Mouse (Mus musculus) forebrain, embryonic 16.5 days (tissue): ENCODE measurements around the gene Diaph3. TPM values are rescaled to one million over a fixed set of nuclear protein-coding genes. Genes with fewer than 3 reads are reported as not detected.

Source experiments
- ATAC-seq: fragments of 200-750 bp; cut with Nextera tagmentation; 2 replicates; pipeline ENCODE4 v1.8.0; 2017; ENCODE audit warnings: mild to moderate bottlenecking, moderate library complexity
- H3K27ac ChIP-seq: fragments of 300-500 bp; sonication (generic); 2 replicates; pipeline ENCODE4 v1.5.1; 2014; ENCODE audit warnings: low read length, control low read depth
- H3K27me3 ChIP-seq: fragments of 300-500 bp; sonication (generic); replicated peaks from 2 replicates; pipeline ENCODE4 v1.6.1; 2014; ENCODE audit warnings: low read length; ENCODE audit not compliant: control insufficient read depth, insufficient read depth
- H3K36me3 ChIP-seq: fragments of 300-500 bp; sonication (generic); 2 replicates; pipeline ENCODE4 v1.6.1; 2014; ENCODE audit not compliant: control insufficient read depth, insufficient read depth
- H3K4me1 ChIP-seq: fragments of 300-500 bp; sonication (generic); replicated peaks from 2 replicates; pipeline ENCODE4 v1.6.1; 2014; ENCODE audit warnings: low read length; ENCODE audit not compliant: control insufficient read depth, insufficient read depth
- H3K4me2 ChIP-seq: fragments of 300-500 bp; sonication (generic); 2 replicates; pipeline ENCODE4 v1.6.1; 2014; ENCODE audit warnings: mild to moderate bottlenecking, low read length, control low read depth
- H3K4me3 ChIP-seq: fragments of 300-500 bp; sonication (generic); replicated peaks from 2 replicates; pipeline ENCODE4 v1.5.1; 2014; ENCODE audit warnings: mild to moderate bottlenecking, low read length, control low read depth
- H3K9ac ChIP-seq: fragments of 300-500 bp; sonication (generic); replicated peaks from 2 replicates; pipeline ENCODE4 v1.6.1; 2014; ENCODE audit warnings: low read depth, low read length, control low read depth
- H3K9me3 ChIP-seq: fragments of 300-500 bp; sonication (generic); 2 replicates; pipeline ENCODE4 v1.6.1; 2016; ENCODE audit warnings: low read length; ENCODE audit not compliant: control insufficient read depth
- WGBS: fragments of 180-500 bp; shearing (Covaris S2); extraction: QIAGEN DNeasy Blood & Tissue Kit; methylation state at CpG from one replicate; pipeline ENCODE4 v1.1.7; 2014; 5-methylcytosine and 5-hydroxymethylcytosine counted together
- polyA plus RNA-seq: library from polyadenylated mRNA; unstranded; fragments of >200 nt; fragmentation: Nextera tagmentation; extraction: Ambion mirVana; gene quantifications from 2 replicates; pipeline ENCODE4 v1.2.1, GENCODE M21; 2015

The Diaph3 gene
- polyA plus RNA-seq, 1 experiment from 2014 or later = 5.0 TPM

DNA sequence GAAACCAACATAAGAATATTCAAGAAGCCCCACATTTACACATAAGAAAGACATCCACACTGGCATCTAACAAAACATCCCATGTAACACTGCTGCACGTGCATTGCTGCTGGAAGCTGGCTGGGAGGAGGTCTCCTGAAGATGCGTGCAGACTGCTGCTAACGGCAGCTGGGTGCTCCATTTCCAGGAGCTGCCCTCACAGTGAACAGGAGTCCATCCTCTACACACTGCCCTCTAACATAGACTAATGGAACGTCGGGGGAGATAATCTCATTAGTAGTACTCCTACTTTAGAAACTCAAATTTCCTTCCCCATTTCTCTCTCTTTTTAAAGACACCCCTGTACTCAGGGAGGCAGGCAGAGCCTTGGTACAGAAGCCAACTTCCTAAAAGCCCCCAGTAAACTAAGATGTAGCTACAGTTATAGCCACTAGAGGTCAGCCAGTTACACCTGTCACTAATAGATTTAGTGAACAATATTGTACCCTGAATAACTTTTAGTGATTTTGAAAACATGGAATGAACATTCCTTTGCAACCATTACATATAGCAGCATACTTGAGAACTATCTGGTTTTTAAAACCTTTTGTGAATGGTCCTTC is 462.8 kb downstream of the Diaph3 start:
- no peaks in the 10 kb centered on the region for H3K27me3 ChIP-seq
- no peaks in the 10 kb centered on the region for H3K36me3 ChIP-seq
- H3K9ac ChIP-seq = no peak overlapping the region
- H3K9me3 ChIP-seq = no peaks in the 10 kb centered on the region
- H3K4me3 ChIP-seq = no peak overlapping the region
- H3K4me2 ChIP-seq = no peak overlapping the region
- 50% methylated on average over 5 of the region's 5 CpGs for WGBS
- ATAC-seq = peak; percentile 47
- peaks cover 6% of the 10 kb centered on the region for H3K4me1 ChIP-seq
- no peak overlapping the region for H3K27ac ChIP-seq

DNA sequence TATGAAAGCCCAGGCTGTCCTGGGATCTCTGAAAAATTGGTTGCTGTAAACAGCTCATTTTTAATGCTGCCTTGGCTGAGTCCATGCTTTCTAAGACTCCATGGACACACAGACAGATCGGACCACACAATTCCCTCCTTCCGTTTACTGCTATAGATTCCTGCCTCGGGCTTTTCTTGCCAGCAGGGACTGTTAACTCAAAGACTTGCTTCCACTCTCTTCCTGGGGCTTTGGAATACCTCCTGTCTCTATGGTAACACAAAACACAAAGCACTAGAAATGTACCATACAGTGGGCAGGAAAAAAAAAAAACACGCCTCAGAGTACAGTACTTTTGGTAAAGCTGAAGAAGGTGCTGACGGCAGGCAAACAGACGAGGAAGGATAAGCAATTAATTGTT is 464.0 kb downstream of the Diaph3 start:
- Histone ChIP-seq H3K4me1 (peaks cover 6% of the 10 kb centered on the region), H3K36me3 (no peaks in the 10 kb centered on the region), H3K4me2 (no peak overlapping the region), H3K27me3 (no peaks in the 10 kb centered on the region), H3K27ac (no peak overlapping the region), H3K9ac (no peak overlapping the region), H3K9me3 (no peaks in the 10 kb centered on the region), H3K4me3 (no peak overlapping the region)
- 5% methylated on average over 6 of the region's 6 CpGs for WGBS
- ATAC-seq = peak; percentile 80; the same call in 1 of the 2 replicates

DNA sequence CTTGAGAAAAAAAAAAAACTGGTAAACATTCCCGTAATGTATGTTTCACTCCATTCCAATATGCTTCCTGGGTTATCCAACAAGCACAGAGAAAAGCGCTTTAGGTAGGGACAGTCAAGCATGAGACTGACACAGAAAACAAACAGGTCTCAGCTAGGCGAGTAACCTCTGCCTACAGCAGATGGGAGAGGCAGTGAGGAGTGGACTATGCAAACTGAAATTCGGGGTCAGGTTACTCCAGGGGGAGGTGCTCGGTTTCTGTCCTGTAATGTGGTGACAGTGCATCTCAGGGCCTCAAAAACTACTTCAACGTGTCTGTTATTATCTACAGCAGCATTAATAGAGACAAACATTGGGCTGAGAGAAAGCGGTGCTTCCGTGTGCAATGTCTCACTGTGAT is 465.7 kb downstream of the Diaph3 start:
- Histone ChIP-seq H3K4me2 (no peak overlapping the region), H3K27me3 (no peaks in the 10 kb centered on the region), H3K36me3 (no peaks in the 10 kb centered on the region), H3K9ac (no peak overlapping the region), H3K9me3 (no peaks in the 10 kb centered on the region), H3K4me1 (peaks cover 6% of the 10 kb centered on the region), H3K4me3 (no peak overlapping the region), H3K27ac (no peak overlapping the region)
- 74% methylated on average over 8 of the region's 8 CpGs for WGBS
- ATAC-seq = no peak

GRCm38 (mm10) chr14:86662846-86663245 is 478.2 kb downstream of the Diaph3 start:
- H3K9me3 ChIP-seq = no peaks in the 10 kb centered on the region
- no peaks in the 10 kb centered on the region for H3K27me3 ChIP-seq
- no peak overlapping the region for H3K27ac ChIP-seq
- H3K4me1 ChIP-seq = no peaks in the 10 kb centered on the region
- ATAC-seq = no peak
- no peak overlapping the region for H3K4me2 ChIP-seq
- H3K4me3 ChIP-seq = no peak overlapping the region
- no peak overlapping the region for H3K9ac ChIP-seq
- 85% methylated on average over 4 of the region's 4 CpGs for WGBS
- no peaks in the 10 kb centered on the region for H3K36me3 ChIP-seq

- Histone ChIP-seq H3K9ac (no peak overlapping the region), H3K4me2 (no peak overlapping the region), H3K36me3 (no peaks in the 10 kb centered on the region), H3K27ac (no peak overlapping the region), H3K27me3 (no peaks in the 10 kb centered on the region), H3K9me3 (no peaks in the 10 kb centered on the region), H3K4me3 (no peak overlapping the region), H3K4me1 (no peaks in the 10 kb centered on the region)
- no peak for ATAC-seq
- 89% methylated on average over 3 of the region's 3 CpGs for WGBS
These were observed 480.5 kb downstream of the Diaph3 start for GRCm38 (mm10) chr14:86660556-86660955.

DNA sequence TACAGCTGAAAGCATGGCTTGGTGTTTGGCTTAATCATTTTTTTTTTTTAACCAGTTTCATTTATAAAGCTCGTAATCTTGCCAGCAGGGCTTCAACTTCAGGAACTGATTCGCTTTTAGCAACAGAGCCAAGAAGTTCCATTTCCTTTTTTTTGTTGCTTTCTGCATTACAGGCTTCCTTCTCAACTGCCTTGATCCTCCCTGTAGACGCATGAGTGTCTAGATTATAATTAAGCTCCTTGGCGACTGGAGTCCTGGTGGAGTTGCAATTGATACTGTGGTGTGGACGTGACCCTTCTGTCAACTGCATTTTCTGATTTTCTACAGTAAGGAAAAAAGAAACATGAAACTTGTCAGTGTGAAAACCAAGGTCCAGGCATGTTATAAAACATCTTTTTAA is 484.8 kb downstream of the Diaph3 start:
- Histone ChIP-seq H3K27ac (no peak overlapping the region), H3K4me2 (no peak overlapping the region), H3K4me3 (no peak overlapping the region), H3K9ac (no peak overlapping the region), H3K27me3 (no peaks in the 10 kb centered on the region), H3K4me1 (no peaks in the 10 kb centered on the region), H3K9me3 (no peaks in the 10 kb centered on the region), H3K36me3 (no peaks in the 10 kb centered on the region)
- WGBS = 71% methylated on average over 5 of the region's 5 CpGs
- no peak for ATAC-seq

- ATAC-seq = no peak
- WGBS = 92% methylated on average over 7 of the region's 7 CpGs
- H3K36me3 ChIP-seq = no peaks in the 10 kb centered on the region
- no peak overlapping the region for H3K9ac ChIP-seq
- no peak overlapping the region for H3K27ac ChIP-seq
- no peaks in the 10 kb centered on the region for H3K9me3 ChIP-seq
- no peaks in the 10 kb centered on the region for H3K4me1 ChIP-seq
- no peak overlapping the region for H3K4me2 ChIP-seq
- no peak overlapping the region for H3K4me3 ChIP-seq
- no peaks in the 10 kb centered on the region for H3K27me3 ChIP-seq
These were observed 494.4 kb downstream of the Diaph3 start for GRCm38 (mm10) chr14:86646499-86647120.

DNA sequence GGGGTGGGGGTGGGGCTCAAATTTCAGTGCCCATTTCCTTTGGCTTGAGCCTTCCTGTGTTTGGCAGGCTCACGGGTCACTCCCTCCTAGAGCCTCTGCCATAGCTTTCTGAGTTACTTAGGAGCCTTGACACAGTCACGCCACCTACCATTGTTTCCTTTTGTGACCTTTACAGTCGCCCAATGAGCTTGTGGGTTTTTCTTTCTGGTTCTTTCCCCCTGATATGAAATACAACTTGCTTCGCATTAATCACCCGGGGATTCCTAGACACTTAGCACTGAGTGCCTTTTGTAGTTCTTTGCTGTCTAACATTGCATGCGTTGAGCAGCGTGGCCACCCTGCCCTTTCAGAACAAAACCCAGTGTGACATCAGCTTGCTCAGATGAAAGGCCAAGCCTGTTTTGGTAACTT is 498.2 kb downstream of the Diaph3 start:
- Histone ChIP-seq H3K4me2 (no peak overlapping the region), H3K4me3 (no peak overlapping the region), H3K36me3 (no peaks in the 10 kb centered on the region), H3K27ac (no peak overlapping the region), H3K9me3 (no peaks in the 10 kb centered on the region), H3K9ac (no peak overlapping the region), H3K27me3 (no peaks in the 10 kb centered on the region), H3K4me1 (no peaks in the 10 kb centered on the region)
- 72% methylated on average over 7 of the region's 7 CpGs for WGBS
- no peak for ATAC-seq

GRCm38 (mm10) chr14:86641839-86642238 is 499.2 kb downstream of the Diaph3 start:
- ATAC-seq = no peak
- 89% methylated on average over 3 of the region's 3 CpGs for WGBS
- Histone ChIP-seq H3K4me1 (no peaks in the 10 kb centered on the region), H3K27me3 (no peaks in the 10 kb centered on the region), H3K36me3 (no peaks in the 10 kb centered on the region), H3K9ac (no peak overlapping the region), H3K9me3 (no peaks in the 10 kb centered on the region), H3K27ac (no peak overlapping the region), H3K4me3 (no peak overlapping the region), H3K4me2 (no peak overlapping the region)

- H3K9ac ChIP-seq = no peak overlapping the region
- 63% methylated on average over 5 of the region's 5 CpGs for WGBS
- H3K9me3 ChIP-seq = no peaks in the 10 kb centered on the region
These were observed 500.9 kb downstream of the Diaph3 start for GRCm38 (mm10) chr14:86640086-86640485.

More at GRCm38 (mm10) chr14:86640086-86640485, 500.9 kb downstream of the Diaph3 start:
- Histone ChIP-seq H3K27ac (no peak overlapping the region), H3K4me2 (no peak overlapping the region), H3K4me1 (no peaks in the 10 kb centered on the region), H3K27me3 (no peaks in the 10 kb centered on the region), H3K4me3 (no peak overlapping the region), H3K36me3 (no peaks in the 10 kb centered on the region)
- no peak for ATAC-seq
